Mouse (Mus musculus): Measurements from ENCODE around the gene Rab2b. TPM values are rescaled to one million over a fixed set of nuclear protein-coding genes. Genes with fewer than 3 reads are reported as not detected.
"Not testable (repeated sequence)": the region's sequence is repeated elsewhere in the genome, so short reads cannot be mapped to it uniquely, and the experiment has no call there.

Gene Rab2b
- polyA plus RNA-seq, 1 experiment from 2014 or later: 13.7 TPM

GRCm38 (mm10) chr14:52313931-52314807, 34.8 kb upstream of the Rab2b start:
- Histone ChIP-seq H3K4me3 (replicated peaks) (peak overlapping the region; percentile 73; the same call in 1 of the 2 replicates), H3K9ac (no peak overlapping the region), H3K4me1 (replicated peaks) (peaks cover 23% of the 10 kb centered on the region; the same call in 1 of the 2 replicates), H3K27ac (no peak overlapping the region), H3K36me3 (peaks cover 13% of the 10 kb centered on the region; the same call in 1 of the 2 replicates), H3K4me2 (replicated peaks) (peak overlapping the region; percentile 84), H3K9me3 (no peaks in the 10 kb centered on the region), H3K27me3 (replicated peaks) (no peaks in the 10 kb centered on the region)
- 86% methylated on average over 26 of the region's 26 CpGs for WGBS
- no peak for ATAC-seq

GRCm38 (mm10) chr14:52310906-52311305, 31.6 kb upstream of the Rab2b start:
- Histone ChIP-seq H3K27ac (no peak overlapping the region), H3K36me3 (peaks cover 13% of the 10 kb centered on the region; the same call in 1 of the 2 replicates), H3K4me3 (replicated peaks) (no peak overlapping the region), H3K27me3 (replicated peaks) (no peaks in the 10 kb centered on the region), H3K9ac (no peak overlapping the region), H3K4me1 (replicated peaks) (peaks cover 19% of the 10 kb centered on the region; the same call in 1 of the 2 replicates), H3K9me3 (no peaks in the 10 kb centered on the region), H3K4me2 (replicated peaks) (no peak overlapping the region)
- 82% methylated on average over 2 of the region's 2 CpGs for WGBS
- ATAC-seq: no peak

DNA sequence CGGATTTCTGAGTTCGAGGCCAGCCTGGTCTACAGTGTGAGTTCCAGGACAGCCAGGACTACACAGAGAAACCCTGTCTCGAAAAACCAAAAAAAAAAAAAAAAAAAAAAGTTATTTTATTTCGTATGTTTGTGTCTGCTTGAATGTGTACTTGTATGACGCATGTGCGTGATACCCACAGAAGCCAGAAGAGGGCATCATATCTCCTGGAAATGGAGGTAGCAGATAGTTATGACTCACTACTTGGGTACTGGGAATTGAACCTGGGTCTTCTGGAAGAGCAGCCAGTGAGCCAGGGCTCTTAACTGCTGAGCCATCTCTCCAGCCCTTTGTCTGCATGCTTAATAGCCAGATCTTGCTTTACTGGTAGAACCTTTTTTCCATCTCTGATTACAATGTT, 31.0 kb upstream of the Rab2b start:
- Histone ChIP-seq H3K36me3 (peaks cover 13% of the 10 kb centered on the region; the same call in 1 of the 2 replicates), H3K4me1 (replicated peaks) (peaks cover 17% of the 10 kb centered on the region; the same call in 1 of the 2 replicates)
- H3K27me3 ChIP-seq (replicated peaks); H3K4me3 ChIP-seq (replicated peaks); H3K4me2 ChIP-seq (replicated peaks); H3K9me3 ChIP-seq; ATAC-seq; H3K27ac ChIP-seq; H3K9ac ChIP-seq: not testable (repeated sequence)
- 96% methylated on average over 5 of the region's 6 CpGs for WGBS

DNA sequence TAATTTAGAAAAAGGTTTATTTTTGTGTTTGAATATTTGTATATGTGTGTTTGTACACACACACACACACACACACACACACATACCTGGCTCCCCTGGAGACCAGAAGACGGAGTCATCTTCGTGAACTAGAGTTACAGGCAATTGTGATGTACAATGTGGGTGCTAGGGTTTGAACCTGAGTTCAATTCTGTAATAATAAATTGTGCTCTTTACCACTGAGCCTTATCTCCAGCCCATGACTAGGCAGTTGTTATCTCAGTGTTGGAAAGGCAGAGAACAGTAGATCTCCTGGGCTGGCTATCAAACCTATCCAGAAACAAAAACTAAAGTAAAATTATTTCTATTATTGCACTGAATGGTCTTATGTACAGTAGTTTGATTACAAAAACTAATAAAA, 26.8 kb upstream of the Rab2b start:
- no peak overlapping the region for H3K9ac ChIP-seq
- no peaks in the 10 kb centered on the region for H3K36me3 ChIP-seq
- H3K9me3 ChIP-seq: no peaks in the 10 kb centered on the region
- no peak overlapping the region for H3K4me2 ChIP-seq (replicated peaks)
- WGBS: 98% methylated on average over 2 of the region's 2 CpGs
- H3K27me3 ChIP-seq (replicated peaks): no peaks in the 10 kb centered on the region
- 0 out of 2 replicates have a peak, but pooled peaks cover 2% of the 10 kb centered on the region for H3K4me1 ChIP-seq (replicated peaks)
- no peak overlapping the region for H3K27ac ChIP-seq
- H3K4me3 ChIP-seq (replicated peaks): no peak overlapping the region
- ATAC-seq: no peak

- under 1% methylated on average over 46 of the region's 46 CpGs for WGBS
- H3K9me3 ChIP-seq: no peaks in the 10 kb centered on the region
- peak within 1 kb of the TSS; percentile 92 for H3K27ac ChIP-seq
- H3K9ac ChIP-seq: peak within 1 kb of the TSS; percentile 62
- peak within 1 kb of the TSS; percentile 61 for H3K4me2 ChIP-seq (replicated peaks)
- 0 out of 2 replicates have a peak, but pooled peaks cover 2% of the 10 kb centered on the region for H3K4me1 ChIP-seq (replicated peaks)
- ATAC-seq: peak; percentile 98
- peak within 1 kb of the TSS; percentile 63 for H3K4me3 ChIP-seq (replicated peaks)
- H3K27me3 ChIP-seq (replicated peaks): no peaks in the 10 kb centered on the region
- H3K36me3 ChIP-seq: peaks cover 7% of the 10 kb centered on the region
Observed at GRCm38 (mm10) chr14:52304644-52305271, 25.4 kb upstream of the Rab2b start, which contains the start of gene Mettl3. Mettl3 (minus strand) TSS chr14:52305128.

- H3K4me3 ChIP-seq (replicated peaks); ATAC-seq; H3K27ac ChIP-seq; H3K9me3 ChIP-seq; H3K9ac ChIP-seq; H3K27me3 ChIP-seq (replicated peaks); H3K4me1 ChIP-seq (replicated peaks): not testable (repeated sequence)
- peaks cover 17% of the 10 kb centered on the region for H3K36me3 ChIP-seq
- H3K4me2 ChIP-seq (replicated peaks): 0 out of 2 replicates have a peak overlapping the region, but pooled peaks have one; percentile 61
- WGBS: 93% methylated on average over 3 of the region's 3 CpGs
Observed at GRCm38 (mm10) chr14:52303517-52303916, 24.2 kb upstream of the Rab2b start.

- no peak overlapping the region for H3K9ac ChIP-seq
- ATAC-seq: peak; percentile 56
- H3K4me3 ChIP-seq (replicated peaks): no peak overlapping the region
- H3K27ac ChIP-seq: no peak overlapping the region
- H3K9me3 ChIP-seq: no peaks in the 10 kb centered on the region
- no peaks in the 10 kb centered on the region for H3K27me3 ChIP-seq (replicated peaks)
- WGBS: 69% methylated on average over 6 of the region's 6 CpGs
- H3K4me2 ChIP-seq (replicated peaks): no peak overlapping the region
- H3K36me3 ChIP-seq: peaks cover 40% of the 10 kb centered on the region
- no peaks in the 10 kb centered on the region for H3K4me1 ChIP-seq (replicated peaks)
Observed at GRCm38 (mm10) chr14:52295558-52296264, 16.4 kb upstream of the Rab2b start.

GRCm38 (mm10) chr14:52284191-52284590, 4.8 kb upstream of the Rab2b start:
- no peak overlapping the region for H3K4me3 ChIP-seq (replicated peaks)
- WGBS: 91% methylated on average over 3 of the region's 3 CpGs

DNA sequence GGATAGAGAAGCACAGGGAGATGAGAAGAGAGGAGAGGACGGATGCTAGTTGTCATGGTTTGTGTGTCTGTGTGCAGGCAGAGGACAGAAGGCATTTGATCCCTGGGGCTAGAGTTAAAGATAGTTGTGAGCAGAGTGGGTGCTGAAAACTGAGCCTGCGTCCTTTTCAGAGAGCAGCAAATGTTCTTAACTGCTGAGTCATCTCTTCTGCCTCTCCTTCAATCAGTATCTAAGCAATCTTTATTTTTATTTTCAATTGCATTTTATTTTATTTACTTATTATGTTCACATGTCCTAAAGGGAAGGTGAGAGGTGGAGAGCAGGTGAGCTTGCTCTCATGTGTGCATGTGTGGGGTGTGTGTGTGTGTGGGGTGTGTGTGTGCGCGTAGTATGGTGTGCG, 4.3 kb upstream of the Rab2b start:
- no peak overlapping the region for H3K9ac ChIP-seq
- H3K4me1 ChIP-seq (replicated peaks): 0 out of 2 replicates have a peak, but pooled peaks cover 3% of the 10 kb centered on the region
- H3K9me3 ChIP-seq: no peaks in the 10 kb centered on the region
- H3K4me2 ChIP-seq (replicated peaks): no peak overlapping the region
- ATAC-seq: no peak
- H3K27ac ChIP-seq: no peak overlapping the region
- 94% methylated on average over 5 of the region's 5 CpGs for WGBS
- H3K4me3 ChIP-seq (replicated peaks): no peak overlapping the region
- peaks cover 15% of the 10 kb centered on the region; the same call in 1 of the 2 replicates for H3K36me3 ChIP-seq
- no peaks in the 10 kb centered on the region for H3K27me3 ChIP-seq (replicated peaks)

More at GRCm38 (mm10) chr14:52284191-52284590, 4.8 kb upstream of the Rab2b start:
- Histone ChIP-seq H3K9me3 (no peaks in the 10 kb centered on the region), H3K4me2 (replicated peaks) (no peak overlapping the region), H3K27ac (no peak overlapping the region), H3K9ac (no peak overlapping the region), H3K27me3 (replicated peaks) (no peaks in the 10 kb centered on the region), H3K36me3 (peaks cover 15% of the 10 kb centered on the region; the same call in 1 of the 2 replicates), H3K4me1 (replicated peaks) (0 out of 2 replicates have a peak, but pooled peaks cover 3% of the 10 kb centered on the region)
- ATAC-seq: no peak

DNA sequence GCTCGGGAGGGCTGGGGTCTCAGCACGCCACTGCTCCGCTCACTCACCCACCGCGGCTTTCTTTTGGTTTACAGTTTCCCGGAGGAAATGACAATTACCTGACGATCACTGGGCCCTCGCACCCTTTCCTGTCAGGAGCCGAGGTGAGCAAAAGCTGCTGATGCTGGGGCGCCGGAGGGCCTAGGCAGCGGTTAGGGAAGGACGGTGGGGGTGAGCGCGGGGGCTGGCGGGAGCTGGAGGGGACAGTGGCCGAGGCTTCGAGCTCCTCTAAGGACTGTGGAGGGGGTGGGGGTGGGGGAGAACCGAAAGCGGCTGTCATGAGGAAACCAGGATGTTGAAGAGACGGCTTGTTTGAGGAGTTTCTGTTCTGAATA, 389 bp upstream of the Rab2b start:
- WGBS: under 1% methylated on average over 21 of the region's 21 CpGs

DNA sequence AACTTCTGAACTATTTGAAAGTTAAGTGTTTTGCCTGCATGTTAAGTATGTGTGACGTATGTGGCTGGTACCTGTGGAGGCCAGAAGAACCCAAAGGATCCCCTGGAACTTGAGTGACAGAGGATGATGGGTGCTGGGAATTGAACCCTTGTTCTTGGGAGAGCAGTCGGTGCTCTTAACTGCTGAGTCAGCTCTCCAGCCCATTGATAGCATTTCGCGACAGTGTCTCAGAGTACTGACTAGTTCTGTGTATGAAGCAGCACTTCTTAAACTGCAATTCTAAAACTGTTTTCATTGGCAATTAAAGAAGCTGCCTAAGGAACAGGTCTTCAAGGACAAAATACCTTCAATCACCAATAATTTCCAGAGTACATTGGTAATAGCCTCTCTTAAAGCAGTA, 2.1 kb downstream of the Rab2b start:
- H3K4me2 ChIP-seq (replicated peaks): no peak overlapping the region
- H3K27ac ChIP-seq: no peak overlapping the region
- no peak overlapping the region for H3K4me3 ChIP-seq (replicated peaks)
- H3K27me3 ChIP-seq (replicated peaks): no peaks in the 10 kb centered on the region
- no peak for ATAC-seq
- 0 out of 2 replicates have a peak, but pooled peaks cover 3% of the 10 kb centered on the region for H3K4me1 ChIP-seq (replicated peaks)
- 91% methylated on average over 4 of the region's 4 CpGs for WGBS
- H3K9me3 ChIP-seq: no peaks in the 10 kb centered on the region
- no peaks in the 10 kb centered on the region for H3K36me3 ChIP-seq
- H3K9ac ChIP-seq: no peak overlapping the region

More for the DNA sequence above, 389 bp upstream of the Rab2b start:
- Histone ChIP-seq H3K9me3 (no peaks in the 10 kb centered on the region), H3K27me3 (replicated peaks) (no peaks in the 10 kb centered on the region), H3K27ac (peak overlapping the region; percentile 89), H3K4me2 (replicated peaks) (peak overlapping the region; percentile 67), H3K9ac (peak overlapping the region; percentile 87), H3K4me3 (replicated peaks) (peak overlapping the region; percentile 77), H3K4me1 (replicated peaks) (0 out of 2 replicates have a peak, but pooled peaks cover 3% of the 10 kb centered on the region), H3K36me3 (no peaks in the 10 kb centered on the region)
- ATAC-seq: no peak; the same call in 1 of the 2 replicates

- no peak for ATAC-seq
- Histone ChIP-seq H3K4me3 (replicated peaks) (no peak overlapping the region), H3K4me1 (replicated peaks) (no peaks in the 10 kb centered on the region), H3K27ac (no peak overlapping the region), H3K4me2 (replicated peaks) (no peak overlapping the region), H3K36me3 (no peaks in the 10 kb centered on the region), H3K9ac (no peak overlapping the region), H3K27me3 (replicated peaks) (no peaks in the 10 kb centered on the region), H3K9me3 (no peaks in the 10 kb centered on the region)
- WGBS: 73% methylated on average over 3 of the region's 3 CpGs
Observed at GRCm38 (mm10) chr14:52272781-52273180, 6.6 kb downstream of the Rab2b start.

Measured in intestine, embryonic 15.5 days (tissue).